Mouse (Mus musculus) erythroblast, embryonic 14.5 days (primary cell): ENCODE results near the gene Arid3c.
"Not testable (repeated sequence)": the region's sequence is repeated elsewhere in the genome, so short reads cannot be mapped to it uniquely, and the experiment has no call there.

ENCODE experiments used
- GATA1 ChIP-seq: IDR thresholded peaks from 2 replicates; pipeline ENCODE4 v1.6.1; 2012; ENCODE audit warnings: low read length, inconsistent platforms, mixed read lengths
- TAL1 ChIP-seq: IDR thresholded peaks from 3 replicates; pipeline ENCODE4 v1.6.1; 2012; ENCODE audit warnings: low read length, inconsistent platforms, mixed read lengths

DNA sequence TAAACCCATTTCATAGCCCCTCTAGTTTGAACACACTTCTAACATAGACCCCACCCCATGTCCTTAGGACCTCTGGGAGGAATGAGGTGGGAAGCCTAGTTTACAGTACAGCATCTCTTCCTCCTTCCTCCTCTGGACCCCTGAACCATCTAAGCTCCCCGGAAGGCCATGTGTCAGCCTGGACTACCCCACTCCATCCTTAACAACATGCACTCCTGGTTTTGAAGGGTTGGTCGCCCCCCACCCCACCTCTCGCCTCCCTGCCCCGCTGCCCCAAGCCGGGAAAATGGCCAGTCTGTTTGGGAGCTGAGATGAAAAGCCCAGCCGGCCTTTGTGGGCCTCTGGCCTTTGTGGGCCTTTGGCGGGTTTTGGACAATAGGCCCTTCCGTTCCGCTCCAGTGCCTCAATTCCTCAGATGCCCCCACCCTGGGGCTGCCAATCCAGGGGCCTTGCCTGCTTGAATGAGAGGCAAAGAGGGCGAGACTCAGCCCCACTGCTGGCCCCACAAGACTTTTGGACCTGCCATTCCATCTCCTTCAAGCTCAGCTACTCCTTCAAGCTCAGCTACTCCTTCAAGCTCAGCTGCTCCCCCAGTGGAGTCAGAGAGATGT, 45.0 kb downstream of the Arid3c start:
- not testable (repeated sequence) for TF ChIP-seq GATA1, TAL1
